Mouse (Mus musculus) lung, embryonic 15.5 days (tissue): ENCODE data around the gene Natd1. TPM values are rescaled to one million over a fixed set of nuclear protein-coding genes. Genes with fewer than 3 reads are reported as not detected.

Source experiments
- ATAC-seq: fragments of 200-750 bp; cut with Nextera tagmentation; 2 replicates; pipeline ENCODE4 v1.8.0; 2017; ENCODE audit warnings: moderate number of reproducible peaks, borderline replicate concordance; ENCODE audit not compliant: low FRiP score, low TSS enrichment; ENCODE audit errors: extremely low read depth
- H3K27ac ChIP-seq: fragments of 300-500 bp; sonication (generic); 2 replicates; pipeline ENCODE4 v1.5.1; 2015; ENCODE audit warnings: moderate library complexity, mild to moderate bottlenecking, inconsistent platforms
- H3K27me3 ChIP-seq: fragments of 300-500 bp; sonication (generic); 2 replicates; pipeline ENCODE4 v1.6.1; 2015; ENCODE audit warnings: inconsistent platforms
- H3K36me3 ChIP-seq: fragments of 300-500 bp; sonication (generic); 2 replicates; pipeline ENCODE4 v1.6.1; 2015; ENCODE audit warnings: inconsistent platforms
- H3K4me1 ChIP-seq: fragments of 300-500 bp; sonication (generic); 2 replicates; pipeline ENCODE4 v1.6.1; 2015; ENCODE audit warnings: inconsistent platforms
- H3K4me2 ChIP-seq: fragments of 300-500 bp; sonication (generic); 2 replicates; pipeline ENCODE4 v1.6.1; 2015; ENCODE audit warnings: inconsistent platforms, mild to moderate bottlenecking, moderate library complexity
- H3K4me3 ChIP-seq: fragments of 300-500 bp; sonication (generic); 2 replicates; pipeline ENCODE4 v1.5.1; 2015; ENCODE audit warnings: mild to moderate bottlenecking, inconsistent platforms
- H3K9ac ChIP-seq: fragments of 300-500 bp; sonication (generic); 2 replicates; pipeline ENCODE4 v1.6.1; 2015; ENCODE audit warnings: inconsistent platforms
- H3K9me3 ChIP-seq: fragments of 300-500 bp; sonication (generic); 2 replicates; pipeline ENCODE4 v1.6.1; 2016; ENCODE audit warnings: inconsistent platforms
- WGBS: fragments of 180-500 bp; shearing (Covaris S2); methylation state at CpG from one replicate; pipeline ENCODE4 v1.1.7; 2015; 5-methylcytosine and 5-hydroxymethylcytosine counted together
- polyA plus RNA-seq: library from polyadenylated mRNA; unstranded; fragments of >200 nt; fragmentation: Nextera tagmentation; extraction: Ambion mirVana; gene quantifications from 2 replicates; pipeline ENCODE4 v1.2.1, GENCODE M21; 2015

Gene Natd1
- polyA plus RNA-seq, result 21.3 and 26.6 TPM in 2 replicates

GRCm38 (mm10) chr11:60914491-60914890 is at the start of gene Natd1:
Natd1 (minus strand) TSS chr11:60914750.
- Histone ChIP-seq H3K9me3 (no peaks in the 10 kb centered on the region), H3K4me2 (peak within 1 kb of the TSS; percentile 76), H3K27ac (peak within 1 kb of the TSS; percentile 73), H3K4me1 (peaks cover 37% of the 10 kb centered on the region), H3K36me3 (no peaks in the 10 kb centered on the region), H3K9ac (peak within 1 kb of the TSS; percentile 85), H3K4me3 (peak within 1 kb of the TSS; percentile 93), H3K27me3 (no peaks in the 10 kb centered on the region)
- no peak for ATAC-seq
- WGBS, result 29% methylated on average over 7 of the region's 7 CpGs

- ATAC-seq, result no peak
- H3K9ac ChIP-seq, result no peak overlapping the region
- peaks cover 5% of the 10 kb centered on the region; the same call in 1 of the 2 replicates for H3K4me1 ChIP-seq
- no peak overlapping the region for H3K4me2 ChIP-seq
- H3K27me3 ChIP-seq, result no peaks in the 10 kb centered on the region
- no peaks in the 10 kb centered on the region for H3K9me3 ChIP-seq
- WGBS, result 59% methylated on average over 5 of the region's 5 CpGs
- H3K4me3 ChIP-seq, result no peak overlapping the region
- no peak overlapping the region for H3K27ac ChIP-seq
- no peaks in the 10 kb centered on the region for H3K36me3 ChIP-seq
Measured at GRCm38 (mm10) chr11:60962709-60963108, 48.2 kb upstream of the Natd1 start.

GRCm38 (mm10) chr11:60961176-60961575 is 46.6 kb upstream of the Natd1 start:
- WGBS, result 41% methylated on average over 1 of the region's 1 CpGs

DNA sequence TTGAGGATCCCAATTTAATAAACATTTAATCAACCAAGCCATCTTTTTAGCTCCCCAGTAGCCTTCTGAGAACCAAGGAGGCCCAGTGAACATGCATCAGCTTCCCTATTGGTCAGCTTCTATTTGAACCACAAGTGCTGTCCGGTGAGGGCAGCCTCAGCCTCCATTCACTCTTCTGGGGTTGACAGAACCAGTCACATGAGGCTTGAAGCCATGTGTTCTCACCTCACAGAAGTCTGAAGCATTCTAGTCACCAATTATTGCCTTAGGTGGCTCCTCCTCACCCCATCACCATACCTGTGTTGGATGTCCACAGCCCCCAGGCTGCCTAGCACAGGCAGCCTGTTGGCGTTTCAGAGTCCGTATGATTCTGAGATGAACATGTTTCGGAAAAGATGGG is 44.4 kb upstream of the Natd1 start:
- no peak overlapping the region for H3K27ac ChIP-seq
- H3K36me3 ChIP-seq, result no peaks in the 10 kb centered on the region
- peaks cover 6% of the 10 kb centered on the region for H3K4me1 ChIP-seq
- H3K4me2 ChIP-seq, result no peak overlapping the region
- H3K27me3 ChIP-seq, result no peaks in the 10 kb centered on the region
- H3K9me3 ChIP-seq, result no peaks in the 10 kb centered on the region
- H3K4me3 ChIP-seq, result no peak overlapping the region
- no peak overlapping the region for H3K9ac ChIP-seq
- no peak for ATAC-seq
- WGBS, result 84% methylated on average over 4 of the region's 4 CpGs

More at GRCm38 (mm10) chr11:60961176-60961575, 46.6 kb upstream of the Natd1 start:
- H3K9me3 ChIP-seq, result no peaks in the 10 kb centered on the region
- no peak for ATAC-seq
- no peaks in the 10 kb centered on the region for H3K27me3 ChIP-seq
- H3K4me3 ChIP-seq, result no peak overlapping the region
- no peaks in the 10 kb centered on the region for H3K36me3 ChIP-seq
- no peaks in the 10 kb centered on the region for H3K4me1 ChIP-seq
- no peak overlapping the region for H3K4me2 ChIP-seq
- H3K9ac ChIP-seq, result no peak overlapping the region
- no peak overlapping the region for H3K27ac ChIP-seq

- H3K4me1 ChIP-seq, result peaks cover 10% of the 10 kb centered on the region
- H3K9me3 ChIP-seq, result no peaks in the 10 kb centered on the region
- H3K9ac ChIP-seq, result no peak overlapping the region
- H3K27me3 ChIP-seq, result no peaks in the 10 kb centered on the region
- H3K36me3 ChIP-seq, result peaks cover 11% of the 10 kb centered on the region; the same call in 1 of the 2 replicates
- H3K4me2 ChIP-seq, result no peak overlapping the region
- H3K27ac ChIP-seq, result no peak overlapping the region
- 82% methylated on average over 9 of the region's 9 CpGs for WGBS
- no peak overlapping the region for H3K4me3 ChIP-seq
- ATAC-seq, result no peak
Measured at GRCm38 (mm10) chr11:60955621-60956383, 41.3 kb upstream of the Natd1 start.

DNA sequence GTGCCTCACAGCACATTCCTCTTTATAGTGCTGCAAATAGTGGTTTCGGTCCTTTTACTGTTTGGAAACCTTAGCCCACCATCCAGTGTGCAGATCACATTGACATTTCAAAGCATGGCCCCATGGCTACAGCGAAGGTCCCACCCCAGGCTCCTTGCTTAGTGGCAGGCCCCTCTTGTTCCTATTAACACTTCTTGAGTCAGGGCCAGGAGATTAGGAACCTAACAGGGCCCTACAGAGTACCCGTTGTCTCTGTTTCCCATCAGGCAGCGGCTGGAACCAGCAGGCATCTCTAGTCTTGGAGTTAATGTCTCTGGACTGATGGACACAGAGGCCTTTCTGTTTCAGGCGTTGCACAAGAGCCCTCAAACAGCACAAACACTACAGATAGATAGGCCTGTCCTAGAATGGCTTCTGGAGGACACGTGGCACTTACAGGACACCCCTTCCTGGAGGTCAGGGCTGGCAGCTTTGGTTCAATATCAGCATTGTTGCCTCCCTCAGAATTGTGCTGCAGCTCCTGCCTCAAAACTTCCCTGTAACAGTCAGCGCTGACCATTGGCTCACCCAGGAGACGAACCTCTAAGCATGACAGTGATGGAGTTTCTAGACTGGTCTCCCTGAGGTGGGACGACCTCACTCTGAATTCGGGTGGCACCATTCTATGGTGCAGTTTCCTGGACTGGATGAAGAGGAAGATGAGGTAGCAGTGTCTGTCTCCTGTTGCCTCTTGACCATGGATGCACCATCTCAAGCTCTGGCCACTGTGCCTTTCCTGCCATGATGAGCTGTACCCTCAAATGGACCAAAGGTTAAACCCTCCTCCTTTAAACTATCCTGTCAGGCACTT is 39.9 kb upstream of the Natd1 start:
- H3K4me3 ChIP-seq, result no peak overlapping the region
- no peak overlapping the region for H3K27ac ChIP-seq
- 61% methylated on average over 10 of the region's 10 CpGs for WGBS
- no peak overlapping the region for H3K9ac ChIP-seq
- peaks cover 10% of the 10 kb centered on the region for H3K4me1 ChIP-seq
- no peaks in the 10 kb centered on the region for H3K9me3 ChIP-seq
- peak; percentile 11; the same call in 1 of the 2 replicates for ATAC-seq
- H3K36me3 ChIP-seq, result peaks cover 20% of the 10 kb centered on the region
- H3K4me2 ChIP-seq, result no peak overlapping the region
- no peaks in the 10 kb centered on the region for H3K27me3 ChIP-seq

GRCm38 (mm10) chr11:60953803-60954202 is 39.3 kb upstream of the Natd1 start:
- Histone ChIP-seq H3K4me2 (peak overlapping the region; percentile 30; the same call in 1 of the 2 replicates), H3K4me1 (peaks cover 10% of the 10 kb centered on the region)
- peak; percentile 94 for ATAC-seq

DNA sequence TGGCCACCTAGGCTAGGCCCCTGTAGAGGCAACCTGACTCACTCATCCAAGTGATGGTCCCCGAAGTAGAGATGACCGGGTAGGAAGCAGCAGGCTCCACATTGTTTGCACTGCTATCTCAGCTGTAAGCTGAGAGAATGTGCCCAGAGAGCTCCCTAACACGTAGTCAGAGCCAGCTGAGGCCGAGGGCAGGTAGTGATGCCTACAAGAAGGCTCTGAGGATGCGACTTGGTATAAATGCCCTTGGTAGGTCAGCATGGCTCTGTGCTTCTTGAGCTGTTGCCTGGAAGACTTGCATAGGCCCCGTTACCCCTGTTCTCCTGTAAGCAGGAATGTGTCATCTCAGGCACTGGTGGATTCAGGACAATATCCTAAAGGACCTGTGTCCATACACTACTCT is 38.4 kb upstream of the Natd1 start:
- Histone ChIP-seq H3K4me2 (no peak overlapping the region), H3K9me3 (no peaks in the 10 kb centered on the region), H3K27me3 (no peaks in the 10 kb centered on the region), H3K27ac (no peak overlapping the region), H3K4me3 (no peak overlapping the region), H3K36me3 (peaks cover 34% of the 10 kb centered on the region), H3K4me1 (peaks cover 10% of the 10 kb centered on the region), H3K9ac (no peak overlapping the region)
- no peak for ATAC-seq
- 89% methylated on average over 6 of the region's 6 CpGs for WGBS

More at GRCm38 (mm10) chr11:60953803-60954202, 39.3 kb upstream of the Natd1 start:
- Histone ChIP-seq H3K9me3 (no peaks in the 10 kb centered on the region), H3K36me3 (peaks cover 27% of the 10 kb centered on the region), H3K27me3 (no peaks in the 10 kb centered on the region), H3K4me3 (no peak overlapping the region), H3K9ac (no peak overlapping the region), H3K27ac (no peak overlapping the region)
- WGBS, result 3% methylated on average over 15 of the region's 15 CpGs

DNA sequence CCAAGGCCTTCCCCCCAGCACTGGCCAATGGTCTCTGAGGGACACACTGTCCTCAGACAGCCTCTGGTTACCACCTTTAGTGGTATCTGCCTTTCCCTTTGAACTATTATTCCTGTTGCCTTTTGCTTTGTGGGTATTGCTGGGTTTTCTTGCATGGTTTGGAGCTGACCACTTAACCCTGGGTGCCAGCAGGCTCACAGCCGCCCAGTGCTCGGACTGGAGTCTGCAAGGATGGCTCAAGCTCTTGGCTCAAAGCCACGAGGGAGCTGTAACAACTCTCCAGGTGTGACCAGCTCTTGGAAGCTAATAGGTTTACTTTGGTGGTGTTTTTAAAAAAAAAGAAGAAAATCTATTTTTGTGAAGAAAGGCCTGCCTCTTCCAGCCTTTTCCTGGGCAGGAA is 37.8 kb upstream of the Natd1 start:
- peaks cover 39% of the 10 kb centered on the region for H3K36me3 ChIP-seq
- no peak overlapping the region for H3K9ac ChIP-seq
- no peak overlapping the region for H3K4me2 ChIP-seq
- no peak overlapping the region for H3K27ac ChIP-seq
- 76% methylated on average over 3 of the region's 3 CpGs for WGBS
- no peaks in the 10 kb centered on the region for H3K27me3 ChIP-seq
- H3K9me3 ChIP-seq, result no peaks in the 10 kb centered on the region
- no peak for ATAC-seq
- peaks cover 10% of the 10 kb centered on the region for H3K4me1 ChIP-seq
- H3K4me3 ChIP-seq, result no peak overlapping the region

DNA sequence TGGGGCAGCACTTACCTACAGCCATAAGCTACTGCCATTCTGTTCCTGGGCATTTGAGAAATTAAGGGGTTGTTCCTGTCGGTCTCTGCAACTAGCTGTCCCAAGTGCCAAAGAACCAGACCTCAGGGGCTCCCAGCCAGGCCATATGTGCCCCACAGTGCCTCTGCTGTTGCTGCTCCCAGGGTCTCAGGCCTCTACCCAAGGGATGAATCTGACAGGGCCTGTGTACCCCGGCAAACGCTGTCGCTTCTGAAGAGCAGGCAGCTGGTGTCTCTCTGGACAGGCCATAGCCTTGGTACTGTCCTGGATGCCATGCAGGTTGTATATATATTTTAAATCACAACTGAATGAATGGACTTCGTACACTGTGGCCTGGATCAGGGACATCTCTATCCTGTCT is 37.3 kb upstream of the Natd1 start:
- Histone ChIP-seq H3K27ac (no peak overlapping the region), H3K4me2 (no peak overlapping the region), H3K9me3 (no peaks in the 10 kb centered on the region), H3K9ac (no peak overlapping the region), H3K4me3 (no peak overlapping the region), H3K4me1 (peaks cover 10% of the 10 kb centered on the region), H3K27me3 (no peaks in the 10 kb centered on the region), H3K36me3 (peaks cover 44% of the 10 kb centered on the region)
- WGBS, result 85% methylated on average over 5 of the region's 5 CpGs
- no peak for ATAC-seq

- Histone ChIP-seq H3K27me3 (no peaks in the 10 kb centered on the region), H3K36me3 (peaks cover 75% of the 10 kb centered on the region), H3K4me1 (peaks cover 20% of the 10 kb centered on the region), H3K4me2 (no peak overlapping the region), H3K9ac (no peak overlapping the region), H3K9me3 (no peaks in the 10 kb centered on the region), H3K27ac (no peak overlapping the region), H3K4me3 (no peak overlapping the region)
- ATAC-seq, result no peak
- WGBS, result 64% methylated on average over 4 of the region's 4 CpGs
Measured at GRCm38 (mm10) chr11:60945003-60945402, 30.5 kb upstream of the Natd1 start.
